Mouse (Mus musculus) spleen, adult 2 months (tissue): Measurements from ENCODE around the gene Lrrtm3. TPM values are rescaled to one million over a fixed set of nuclear protein-coding genes. Genes with fewer than 3 reads are reported as not detected.

Experiments
- DNase-seq, 2 experiments: peaks; one replicate each; pipeline versions ENCODE4 v3.0.0 to v3.0.0-alpha.2; 2012 to 2021; ENCODE audit warnings: low spot score in 2 of 2, low read depth in 1 of 2
- H3K27ac ChIP-seq: fragments of 200-500 bp; 2 replicates; pipeline ENCODE4 v1.5.1; 2012; ENCODE audit warnings: low read length, inconsistent platforms; ENCODE audit not compliant: insufficient read depth
- H3K27me3 ChIP-seq: fragments of 200-500 bp; 2 replicates; pipeline ENCODE4 v1.6.1; 2012; ENCODE audit warnings: mild to moderate bottlenecking, moderate library complexity, low read length, inconsistent platforms; ENCODE audit not compliant: control insufficient read depth, insufficient read depth
- H3K36me3 ChIP-seq: fragments of 200-500 bp; 2 replicates; pipeline ENCODE4 v1.6.1; 2012; ENCODE audit warnings: mild to moderate bottlenecking, low read length, inconsistent platforms; ENCODE audit not compliant: control insufficient read depth, insufficient read depth
- H3K4me1 ChIP-seq: fragments of 200-500 bp; 2 replicates; pipeline ENCODE4 v1.6.1; 2011; ENCODE audit warnings: inconsistent platforms; ENCODE audit not compliant: control insufficient read depth, insufficient read depth, insufficient read length
- H3K4me3 ChIP-seq: fragments of 200-500 bp; 2 replicates; pipeline ENCODE4 v1.5.1; 2011; ENCODE audit warnings: mild to moderate bottlenecking, inconsistent platforms; ENCODE audit not compliant: insufficient read depth, insufficient read length; ENCODE audit errors: extremely low read depth
- CTCF ChIP-seq: fragments of 200-500 bp; IDR thresholded peaks from 2 replicates; pipeline ENCODE4 v1.5.1; 2011; ENCODE audit warnings: mild to moderate bottlenecking, inconsistent platforms; ENCODE audit not compliant: insufficient read depth, insufficient read length, insufficient replicate concordance; ENCODE audit errors: extremely low read depth
- POLR2A ChIP-seq: fragments of 200-500 bp; IDR thresholded peaks from 2 replicates; pipeline ENCODE4 v1.6.1; 2011; ENCODE audit warnings: low read depth, low read length, inconsistent platforms
- WGBS: fragments of 180-500 bp; shearing (Covaris S2); methylation state at CpG from one replicate; pipeline ENCODE4 v1.1.7; 2018; 5-methylcytosine and 5-hydroxymethylcytosine counted together
- polyA plus RNA-seq: library from polyadenylated mRNA; depleted of rRNA; stranded (reverse); fragments of >200 nt; gene quantifications from 2 replicates; pipeline ENCODE4 v1.2.3, GENCODE M21; 2012

The Lrrtm3 gene
- polyA plus RNA-seq, 1 experiment: not detected

- Histone ChIP-seq H3K36me3 (no peaks in the 10 kb centered on the region), H3K27ac (no peak overlapping the region), H3K4me1 (no peaks in the 10 kb centered on the region), H3K4me3 (no peak overlapping the region), H3K27me3 (no peaks in the 10 kb centered on the region)
- 47% methylated on average over 4 of the region's 4 CpGs for WGBS
- TF ChIP-seq CTCF (no peak), POLR2A (no peak)
- no peak for DNase-seq
These were observed 5.6 kb downstream of the Lrrtm3 start for GRCm38 (mm10) chr10:64084465-64084864.

- TF ChIP-seq POLR2A (no peak), CTCF (no peak)
- no peak for DNase-seq
- no peak overlapping the region for H3K27ac ChIP-seq
- no peaks in the 10 kb centered on the region for H3K4me1 ChIP-seq
- no peaks in the 10 kb centered on the region for H3K36me3 ChIP-seq
- 64% methylated on average over 11 of the region's 11 CpGs for WGBS
- no peaks in the 10 kb centered on the region for H3K27me3 ChIP-seq
- H3K4me3 ChIP-seq: no peak overlapping the region
These were observed 6.3 kb downstream of the Lrrtm3 start for GRCm38 (mm10) chr10:64083813-64084212.

- TF ChIP-seq CTCF: no peak
- no peak for TF ChIP-seq POLR2A
- WGBS: 84% methylated on average over 3 of the region's 3 CpGs
- H3K36me3 ChIP-seq: no peaks in the 10 kb centered on the region
- no peaks in the 10 kb centered on the region for H3K27me3 ChIP-seq
- DNase-seq: no peak
- H3K4me1 ChIP-seq: no peaks in the 10 kb centered on the region
- H3K27ac ChIP-seq: no peak overlapping the region
- H3K4me3 ChIP-seq: no peak overlapping the region
These were observed 7.7 kb downstream of the Lrrtm3 start for GRCm38 (mm10) chr10:64082345-64082744.

- Histone ChIP-seq H3K27ac (no peak overlapping the region), H3K36me3 (no peaks in the 10 kb centered on the region), H3K27me3 (no peaks in the 10 kb centered on the region), H3K4me1 (no peaks in the 10 kb centered on the region), H3K4me3 (no peak overlapping the region)
- 24% methylated on average over 10 of the region's 10 CpGs for WGBS
- TF ChIP-seq CTCF (no peak), POLR2A (no peak)
- no peak for DNase-seq
These were observed 13.5 kb downstream of the Lrrtm3 start for GRCm38 (mm10) chr10:64076410-64077052.

- TF ChIP-seq POLR2A (no peak), CTCF (no peak)
- H3K36me3 ChIP-seq: no peaks in the 10 kb centered on the region
- H3K27me3 ChIP-seq: no peaks in the 10 kb centered on the region
- H3K27ac ChIP-seq: no peak overlapping the region
- no peaks in the 10 kb centered on the region for H3K4me1 ChIP-seq
- H3K4me3 ChIP-seq: no peak overlapping the region
- no peak for DNase-seq
- WGBS: 46% methylated on average over 5 of the region's 5 CpGs
These were observed 14.1 kb downstream of the Lrrtm3 start for GRCm38 (mm10) chr10:64075944-64076343.

GRCm38 (mm10) chr10:64063704-64064103 lies 26.4 kb downstream of the Lrrtm3 start:
- TF ChIP-seq POLR2A (no peak), CTCF (no peak)
- Histone ChIP-seq H3K27me3 (no peaks in the 10 kb centered on the region), H3K36me3 (no peaks in the 10 kb centered on the region), H3K27ac (no peak overlapping the region), H3K4me1 (no peaks in the 10 kb centered on the region), H3K4me3 (no peak overlapping the region)
- WGBS: 87% methylated on average over 9 of the region's 9 CpGs
- DNase-seq: no peak

GRCm38 (mm10) chr10:64049946-64050345 lies 40.1 kb downstream of the Lrrtm3 start:
- H3K36me3 ChIP-seq: no peaks in the 10 kb centered on the region
- no peak for TF ChIP-seq POLR2A
- no peak overlapping the region for H3K4me3 ChIP-seq
- 90% methylated on average over 6 of the region's 6 CpGs for WGBS
- no peaks in the 10 kb centered on the region for H3K27me3 ChIP-seq
- no peak overlapping the region for H3K27ac ChIP-seq
- H3K4me1 ChIP-seq: no peaks in the 10 kb centered on the region
- DNase-seq: no peak
